Mouse (Mus musculus): Measurements from ENCODE around the gene Zfp960.
"Not testable (repeated sequence)": the region's sequence is repeated elsewhere in the genome, so short reads cannot be mapped to it uniquely, and the experiment has no call there.

Gene Zfp960

DNA sequence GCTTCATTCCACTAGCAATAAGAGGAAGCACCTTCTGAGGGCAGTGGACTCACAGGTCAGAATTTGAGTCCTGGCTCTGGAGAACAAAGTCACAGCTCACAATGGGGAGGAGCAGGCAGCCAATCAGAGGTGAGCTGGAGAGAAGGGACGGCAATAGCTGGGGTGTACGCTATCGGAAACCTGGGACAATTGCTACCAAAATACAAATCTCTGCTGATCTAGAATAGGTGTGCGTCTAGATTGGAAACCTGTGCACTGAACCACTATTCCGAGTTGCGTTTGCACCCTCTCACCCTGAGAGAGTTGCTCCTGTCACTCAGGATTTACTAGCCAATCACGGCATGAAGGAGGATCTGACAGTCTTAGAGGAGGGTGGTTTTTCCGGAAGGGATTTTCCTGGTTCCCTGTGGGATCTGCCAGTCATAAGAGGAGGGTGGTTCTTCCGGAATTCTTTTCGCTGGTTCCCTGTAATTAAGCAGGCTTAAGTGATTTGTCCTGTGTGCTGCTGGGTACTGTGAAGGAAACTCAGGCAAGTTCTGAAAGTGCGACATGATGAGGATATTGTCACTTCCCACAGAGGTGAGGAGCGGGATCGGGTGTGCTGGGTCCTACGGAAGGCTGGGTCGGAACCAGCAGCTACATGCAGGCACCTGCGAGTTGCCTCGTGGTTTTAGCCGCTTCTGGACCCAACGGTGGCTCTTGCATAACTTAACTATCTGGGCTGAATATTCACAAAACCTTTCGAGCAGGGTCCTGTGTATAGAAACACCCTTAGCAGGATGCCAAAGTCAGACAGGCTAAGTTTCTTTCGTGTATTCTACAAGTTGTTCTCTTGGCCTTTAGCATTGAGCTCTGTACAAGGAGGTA lies at the start of gene Zfp960:
Zfp960 (plus strand) TSS at position 486 of the 867 bp plus-strand sequence.
- peak; percentile 87 for DNase-seq (ENCODE audit: low spot score)

DNA sequence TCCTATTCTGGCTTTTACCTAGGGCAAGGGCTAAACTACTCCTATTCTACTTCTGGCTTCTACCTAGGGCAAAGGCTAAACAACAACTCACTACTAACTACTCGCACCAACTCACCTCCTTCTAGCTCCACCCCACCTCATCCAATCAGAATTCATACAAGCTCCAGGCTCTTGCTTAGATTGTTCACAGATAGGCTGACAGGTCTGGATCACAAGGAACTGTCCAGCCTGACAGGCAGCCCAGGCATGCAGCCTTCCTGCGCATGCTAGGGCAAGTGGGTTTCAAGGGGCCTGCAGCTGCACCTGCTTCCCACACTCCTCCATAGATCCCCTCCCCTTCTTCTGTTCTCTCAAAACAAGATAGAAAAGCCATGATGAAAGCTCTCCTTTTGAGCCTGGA lies 45.8 kb upstream of the Zfp960 start:
- DNase-seq (ENCODE audit: low spot score): not testable (repeated sequence)

DNA sequence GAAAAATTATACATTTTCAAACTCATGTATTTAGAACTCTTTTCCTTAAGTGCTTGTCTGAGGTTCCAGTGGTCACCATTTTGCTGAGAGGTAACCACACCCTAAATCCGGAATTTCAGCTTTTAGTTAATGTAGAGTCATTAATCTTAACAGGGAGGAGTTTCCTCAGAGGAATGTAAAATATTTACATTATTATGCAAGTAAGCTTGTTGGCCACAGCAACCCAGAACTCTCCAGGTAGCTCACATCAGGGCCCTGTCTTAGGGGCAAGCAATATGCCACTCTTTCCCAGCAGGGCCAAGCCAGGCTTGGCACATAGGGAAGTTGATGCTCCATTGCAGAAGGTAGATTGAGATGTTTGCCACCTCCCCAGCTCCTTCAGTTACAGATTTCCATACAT lies 4.3 kb upstream of the Zfp960 start:
- not testable (repeated sequence) for DNase-seq (ENCODE audit: low spot score)

DNA sequence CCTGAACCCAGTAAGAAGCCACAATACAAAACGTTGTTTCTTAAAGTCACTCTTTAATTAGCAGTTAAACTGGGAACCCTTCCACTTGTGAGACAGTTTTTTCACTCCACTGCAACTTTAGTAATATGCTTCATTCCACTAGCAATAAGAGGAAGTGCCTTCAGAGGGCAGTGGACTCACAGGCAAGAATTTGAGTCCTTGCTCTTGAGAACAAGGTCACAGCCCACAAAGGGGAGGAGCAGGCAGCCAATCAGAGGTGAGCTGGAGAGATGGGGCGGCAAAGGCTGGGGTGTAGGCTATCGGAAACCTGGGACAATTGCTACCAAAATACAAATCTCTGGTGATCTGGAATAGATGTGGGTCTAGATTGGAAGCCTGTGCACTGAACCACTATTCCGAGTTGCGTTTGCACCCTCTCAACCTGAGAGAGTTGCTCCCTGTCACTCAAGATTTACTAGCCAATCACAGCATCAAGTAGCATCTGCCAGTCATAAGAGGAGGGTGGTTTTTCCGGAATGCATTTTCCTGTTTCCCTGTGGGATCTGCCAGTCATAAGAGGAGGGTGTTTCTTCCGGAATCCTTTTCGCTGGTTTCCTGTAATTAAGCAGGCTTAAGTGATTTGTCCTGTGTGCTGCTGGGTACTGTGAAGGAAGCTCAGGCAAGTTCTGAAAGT lies 57.1 kb downstream of the Zfp960 start, which contains the start of gene Zfp97:
Zfp97 (plus strand) TSS at position 586 of the 673 bp plus-strand sequence.
- DNase-seq (ENCODE audit: low spot score): not testable (repeated sequence)
